Mouse (Mus musculus): ENCODE measurements at regions not wholly inside any gene's neighbourhood (a gene's known extent, or its start where the extent isn't known, plus 50 kb on each side); places are given as distances from the start of the nearest gene placed in this dataset.

DNA sequence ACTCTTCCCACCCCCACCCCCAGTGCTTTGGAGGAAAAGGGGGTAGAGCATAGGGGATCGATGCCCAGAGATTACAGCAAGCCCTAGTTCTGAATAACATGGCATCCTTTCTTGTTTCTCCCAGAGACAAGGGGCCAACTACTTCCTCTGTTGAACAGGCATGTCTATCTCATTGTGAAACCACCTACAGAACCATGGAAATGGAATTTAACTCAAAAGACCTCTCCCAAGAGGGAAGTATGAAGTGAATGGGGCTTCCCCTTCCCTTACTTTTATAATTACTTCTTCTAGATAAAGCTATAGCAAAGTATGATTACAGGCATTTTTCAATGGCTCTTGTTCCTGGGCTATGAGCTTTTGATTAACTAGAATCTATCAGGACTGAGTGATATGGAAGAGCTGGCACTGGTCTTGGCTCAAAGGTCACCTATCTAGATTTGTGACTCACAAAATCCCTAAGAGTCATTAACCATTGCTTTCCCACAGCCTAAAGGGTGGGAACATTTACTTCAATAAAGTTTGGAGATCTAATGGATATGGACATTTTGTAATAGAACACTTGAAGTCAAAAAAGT is 246.1 kb upstream of the A1bg start:
- TF ChIP-seq POLR2AphosphoS2 (IDR thresholded peaks at IDR 0.05; ENCODE audit: insufficient read length, low read depth): no peak
- TF ChIP-seq POLR2A (IDR thresholded peaks at IDR 0.05; ENCODE audit: insufficient read length, low read depth): no peak
- TF ChIP-seq MAX (IDR thresholded peaks at IDR 0.05; ENCODE audit: low read depth): no peak

All from myocyte (in vitro differentiated cells).